Mouse (Mus musculus) liver, embryonic 14.5 days (tissue): ENCODE data around the gene Dnah7a. TPM values are rescaled to one million over a fixed set of nuclear protein-coding genes. Genes with fewer than 3 reads are reported as not detected.
"Not testable (repeated sequence)": the region's sequence is repeated elsewhere in the genome, so short reads cannot be mapped to it uniquely, and the experiment has no call there.

Source experiments
- ATAC-seq: fragments of 200-750 bp; cut with Nextera tagmentation; 2 replicates; pipeline ENCODE4 v1.8.0; 2017; ENCODE audit warnings: moderate number of reproducible peaks, mild to moderate bottlenecking, moderate library complexity; ENCODE audit not compliant: insufficient read depth
- DNase-seq, 3 experiments: peaks; one replicate each; pipeline ENCODE4 v3.0.0-alpha.2; 2012 to 2013; ENCODE audit warnings: low read depth in 3 of 3, low spot score in 3 of 3
- H3K27ac ChIP-seq: fragments of 300-500 bp; sonication (generic); 2 replicates; pipeline ENCODE4 v1.5.1; 2014; ENCODE audit warnings: moderate library complexity, mild to moderate bottlenecking, control low read depth, inconsistent platforms
- H3K27me3 ChIP-seq: fragments of 300-500 bp; sonication (generic); 2 replicates; pipeline ENCODE4 v1.6.1; 2014; ENCODE audit warnings: mild to moderate bottlenecking, low read length, moderate library complexity; ENCODE audit not compliant: control insufficient read depth, insufficient read depth
- H3K36me3 ChIP-seq: fragments of 300-500 bp; sonication (generic); replicated peaks from 2 replicates; pipeline ENCODE4 v1.6.1; 2014; ENCODE audit warnings: low read depth; ENCODE audit not compliant: control insufficient read depth, insufficient read depth
- H3K4me1 ChIP-seq, 2 experiments: fragments of 200-500 bp in 1 of 2; fragments of 300-500 bp in 1 of 2; sonication (generic) in 1 of 2; replicated peaks; 2 replicates each; pipeline ENCODE4 v1.6.1; 2012 to 2014; ENCODE audit warnings: antibody characterized with exemption in 1 of 2, inconsistent platforms in 1 of 2, low read length in 1 of 2; ENCODE audit not compliant: control insufficient read depth in 2 of 2, insufficient read depth in 2 of 2
- H3K4me2 ChIP-seq: fragments of 300-500 bp; sonication (generic); 2 replicates; pipeline ENCODE4 v1.6.1; 2014; ENCODE audit warnings: low read depth, mild to moderate bottlenecking, control low read depth, moderate library complexity
- H3K4me3 ChIP-seq, 2 experiments: fragments of 200-500 bp in 1 of 2; fragments of 300-500 bp in 1 of 2; sonication (generic) in 1 of 2; 2 replicates each; pipeline ENCODE4 v1.5.1; 2012 to 2014; ENCODE audit warnings: low read depth in 2 of 2, low read length in 2 of 2, mild to moderate bottlenecking in 2 of 2, control low read depth in 1 of 2, inconsistent platforms in 1 of 2, moderate library complexity in 1 of 2; ENCODE audit not compliant: insufficient read depth in 1 of 2
- H3K9ac ChIP-seq: fragments of 300-500 bp; sonication (generic); replicated peaks from 2 replicates; pipeline ENCODE4 v1.6.1; 2014; ENCODE audit warnings: mild to moderate bottlenecking, control low read depth, moderate library complexity
- H3K9me3 ChIP-seq: fragments of 300-500 bp; sonication (generic); 2 replicates; pipeline ENCODE4 v1.6.1; 2016; ENCODE audit warnings: low read length, mixed read lengths; ENCODE audit not compliant: control insufficient read depth
- CTCF ChIP-seq: IDR thresholded peaks from 2 replicates; pipeline ENCODE4 v1.5.1; 2016; ENCODE audit warnings: antibody characterized with exemption, low read depth, control low read depth
- EP300 ChIP-seq: IDR thresholded peaks from 2 replicates; pipeline ENCODE4 v1.6.1; 2016; ENCODE audit warnings: antibody characterized with exemption, low read depth
- WGBS: fragments of 180-500 bp; shearing (Covaris S2); extraction: QIAGEN DNeasy Blood & Tissue Kit; methylation state at CpG from one replicate; pipeline ENCODE4 v1.1.7; 2014; ENCODE audit not compliant: insufficient replicate concordance; 5-methylcytosine and 5-hydroxymethylcytosine counted together
- polyA plus RNA-seq, 2 experiments: library from polyadenylated mRNA; depleted of rRNA in 1 of 2; stranded (reverse) in 1 of 2; unstranded in 1 of 2; fragments of >200 nt; fragmentation: Nextera tagmentation in 1 of 2; extraction: Ambion mirVana in 1 of 2; gene quantifications; 2 replicates each; pipeline versions ENCODE4 v1.2.1 to v1.2.3; 2012 to 2014

Gene Dnah7a
- polyA plus RNA-seq, 2 experiments: not detected

DNA sequence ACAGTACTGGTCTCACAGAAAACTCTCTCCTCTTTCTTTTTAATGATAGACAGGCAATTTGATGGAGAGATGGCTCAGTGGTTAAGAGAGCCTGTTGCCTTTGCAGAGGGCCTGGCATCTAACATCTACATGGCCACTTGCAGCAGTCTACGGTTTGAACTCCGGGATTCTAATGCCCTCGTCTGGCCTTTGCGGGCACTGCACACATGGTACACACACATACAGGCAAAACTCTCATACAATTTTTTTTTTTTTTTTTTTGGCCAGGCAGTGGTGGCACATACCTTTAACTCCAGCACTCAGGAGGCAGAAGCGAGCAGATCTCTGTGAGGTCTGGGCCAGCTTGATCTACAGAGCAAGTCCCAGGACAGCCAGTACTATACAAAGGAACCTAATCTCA, 2.4 kb downstream of the Dnah7a start:
- Histone ChIP-seq H3K36me3 (no peaks in the 10 kb centered on the region), H3K9me3 (no peaks in the 10 kb centered on the region), H3K4me1 (no peaks in the 10 kb centered on the region), H3K27me3 (no peaks in the 10 kb centered on the region), H3K27ac (no peak overlapping the region), H3K9ac (no peak overlapping the region), H3K4me2 (no peak overlapping the region), H3K4me3 (no peak overlapping the region)
- WGBS: 76% methylated on average over 5 of the region's 5 CpGs
- no peak for TF ChIP-seq EP300
- TF ChIP-seq CTCF: no peak
- ATAC-seq: no peak
- no peak for DNase-seq

DNA sequence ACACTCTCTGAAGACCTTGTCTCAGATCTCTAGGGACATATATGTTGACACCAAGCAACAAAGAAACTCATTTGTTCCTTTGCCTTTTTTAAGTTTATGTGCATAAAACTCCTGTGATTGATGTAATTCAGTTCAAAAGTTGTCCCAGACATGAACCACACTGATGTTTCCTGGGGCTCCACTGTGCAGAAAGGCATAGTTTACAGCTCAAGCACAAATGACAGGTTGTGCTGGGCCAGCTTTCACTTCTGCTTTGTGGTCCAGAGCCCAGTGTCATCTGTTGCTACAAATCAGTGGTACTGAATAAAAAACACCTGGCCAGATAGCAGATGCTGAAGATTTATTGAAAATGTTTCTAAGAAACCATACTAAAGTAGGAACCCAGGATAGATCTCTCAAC, 42.3 kb downstream of the Dnah7a start:
- H3K9ac ChIP-seq, H3K4me2 ChIP-seq, H3K36me3 ChIP-seq, H3K4me1 ChIP-seq, ATAC-seq, H3K27ac ChIP-seq, H3K9me3 ChIP-seq, H3K27me3 ChIP-seq, DNase-seq, H3K4me3 ChIP-seq: not testable (repeated sequence)

DNA sequence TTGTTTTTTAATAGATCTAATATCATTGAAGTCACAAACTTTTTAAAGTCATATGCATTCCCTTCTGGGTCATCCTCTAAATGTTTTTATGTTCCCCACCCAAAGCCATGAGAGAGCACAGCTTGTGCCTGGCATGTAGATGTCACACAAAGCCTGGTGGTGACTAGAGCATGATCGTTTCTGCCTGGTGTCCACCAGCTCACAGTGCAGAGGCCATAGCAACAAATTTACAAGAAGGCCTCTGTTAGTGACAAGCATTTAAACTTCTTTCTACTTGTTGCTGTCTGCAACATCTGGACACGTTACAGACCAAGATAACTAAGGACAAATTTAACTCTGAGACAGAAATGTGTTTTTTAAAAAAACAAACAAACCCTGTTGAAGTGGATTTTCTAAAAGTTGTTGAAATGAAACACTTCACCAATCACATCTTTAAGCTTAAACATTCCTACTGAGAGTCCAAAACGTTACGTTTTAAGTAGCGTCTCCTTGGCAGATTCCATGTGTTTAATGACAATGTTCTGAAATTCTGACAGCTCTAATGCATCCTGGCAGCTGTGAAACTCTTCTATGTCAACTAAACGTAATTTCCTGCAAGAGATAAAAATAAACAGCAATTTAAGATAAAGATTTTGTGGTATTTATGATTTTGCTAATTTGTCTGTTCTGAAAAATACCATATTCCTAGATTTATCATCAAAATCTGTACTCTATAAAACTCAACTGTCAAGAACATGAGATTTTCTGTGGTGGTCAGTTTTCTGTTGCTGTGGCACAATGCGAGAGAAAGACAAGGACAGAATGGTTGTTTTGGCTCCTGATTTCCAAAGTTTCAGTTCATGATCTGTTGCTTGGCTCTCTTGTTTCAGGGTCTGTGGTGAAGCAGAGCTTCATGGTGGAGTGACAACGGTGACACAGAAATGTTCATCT, 66.5 kb downstream of the Dnah7a start:
- H3K4me2 ChIP-seq: no peak overlapping the region
- H3K9me3 ChIP-seq: no peaks in the 10 kb centered on the region
- no peak overlapping the region for H3K27ac ChIP-seq
- TF ChIP-seq CTCF: no peak
- no peak overlapping the region for H3K9ac ChIP-seq
- H3K27me3 ChIP-seq: no peaks in the 10 kb centered on the region
- H3K4me3 ChIP-seq: no peak overlapping the region
- no peak for ATAC-seq
- no peaks in the 10 kb centered on the region for H3K4me1 ChIP-seq
- DNase-seq: no peak
- WGBS: 56% methylated on average over 8 of the region's 8 CpGs
- no peaks in the 10 kb centered on the region for H3K36me3 ChIP-seq

DNA sequence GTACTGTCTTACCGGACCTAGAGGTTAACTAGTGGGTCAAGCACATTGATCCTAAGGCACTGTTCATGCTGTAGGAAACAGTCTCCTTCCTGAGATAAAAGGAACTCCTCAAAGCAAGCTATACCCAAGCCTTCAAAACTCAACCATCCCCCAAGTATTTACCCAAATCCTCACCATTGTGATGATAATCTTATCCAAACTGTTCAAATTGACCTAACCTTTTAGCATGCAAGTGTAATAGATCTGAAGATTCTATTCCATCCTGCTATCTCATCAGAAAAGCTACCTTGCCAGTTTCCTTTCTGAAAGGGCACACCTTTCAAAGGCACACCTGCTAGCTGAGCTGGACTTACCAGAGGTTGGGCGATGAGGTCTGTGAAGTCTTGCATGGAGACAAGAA, 70.9 kb downstream of the Dnah7a start:
- H3K9me3 ChIP-seq, H3K27me3 ChIP-seq, H3K4me2 ChIP-seq, DNase-seq, H3K9ac ChIP-seq, ATAC-seq, H3K36me3 ChIP-seq, H3K4me3 ChIP-seq, H3K27ac ChIP-seq, H3K4me1 ChIP-seq: not testable (repeated sequence)
- 31% methylated on average over 2 of the region's 2 CpGs for WGBS

DNA sequence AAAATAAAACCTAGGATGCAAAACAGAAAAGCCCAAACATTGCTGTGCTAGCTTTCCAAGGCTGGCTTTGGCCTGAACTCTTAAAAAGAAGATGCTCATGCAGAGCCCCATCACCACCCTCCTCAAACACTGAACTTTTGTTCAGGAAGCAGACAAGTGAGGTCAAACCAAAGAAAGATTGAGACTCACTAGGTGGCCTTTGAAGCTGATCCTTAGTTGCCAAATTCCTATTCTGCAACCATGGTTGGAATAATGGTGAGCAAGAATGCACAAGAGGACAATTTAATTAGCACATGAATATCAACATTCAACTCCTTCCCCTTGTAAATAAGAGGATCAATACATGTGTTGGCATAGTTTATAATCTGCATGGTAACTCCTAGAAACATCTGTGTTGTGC, 74.5 kb downstream of the Dnah7a start:
- H3K36me3 ChIP-seq, H3K4me2 ChIP-seq, H3K9ac ChIP-seq, H3K4me3 ChIP-seq, H3K9me3 ChIP-seq, ATAC-seq, H3K27ac ChIP-seq, DNase-seq, H3K27me3 ChIP-seq, H3K4me1 ChIP-seq: not testable (repeated sequence)
